Mouse (Mus musculus) lung, adult 2 months (tissue): ENCODE results near the gene Brd3.

Source experiments
- CTCF ChIP-seq: fragments of 200-500 bp; IDR thresholded peaks from 2 replicates; pipeline ENCODE4 v1.5.1; 2011; ENCODE audit warnings: mild to moderate bottlenecking, low read length, control low read depth; ENCODE audit not compliant: insufficient read depth
- POLR2A ChIP-seq: fragments of 200-500 bp; IDR thresholded peaks from 2 replicates; pipeline ENCODE4 v1.6.1; 2011; ENCODE audit warnings: low read depth, mild to moderate bottlenecking, control low read depth, low read length, borderline replicate concordance; ENCODE audit errors: extremely low read depth

- TF ChIP-seq POLR2A = no peak
- no peak for TF ChIP-seq CTCF
Measured at GRCm38 (mm10) chr2:27474621-27475484, 32.6 kb downstream of the Brd3 start.
